Mouse (Mus musculus) liver, embryonic 14.5 days (tissue): ENCODE measurements around the gene Alkbh7. TPM values are rescaled to one million over a fixed set of nuclear protein-coding genes. Genes with fewer than 3 reads are reported as not detected.

Experiments
- ATAC-seq: fragments of 200-750 bp; cut with Nextera tagmentation; 2 replicates; pipeline ENCODE4 v1.8.0; 2017; ENCODE audit warnings: moderate number of reproducible peaks, mild to moderate bottlenecking, moderate library complexity; ENCODE audit not compliant: insufficient read depth
- DNase-seq, 3 experiments: peaks; one replicate each; pipeline ENCODE4 v3.0.0-alpha.2; 2012 to 2013; ENCODE audit warnings: low read depth in 3 of 3, low spot score in 3 of 3
- H3K27ac ChIP-seq: fragments of 300-500 bp; sonication (generic); 2 replicates; pipeline ENCODE4 v1.5.1; 2014; ENCODE audit warnings: moderate library complexity, mild to moderate bottlenecking, control low read depth, inconsistent platforms
- H3K27me3 ChIP-seq: fragments of 300-500 bp; sonication (generic); 2 replicates; pipeline ENCODE4 v1.6.1; 2014; ENCODE audit warnings: mild to moderate bottlenecking, low read length, moderate library complexity; ENCODE audit not compliant: control insufficient read depth, insufficient read depth
- H3K36me3 ChIP-seq: fragments of 300-500 bp; sonication (generic); replicated peaks from 2 replicates; pipeline ENCODE4 v1.6.1; 2014; ENCODE audit warnings: low read depth; ENCODE audit not compliant: control insufficient read depth, insufficient read depth
- H3K4me1 ChIP-seq, 2 experiments: fragments of 200-500 bp in 1 of 2; fragments of 300-500 bp in 1 of 2; sonication (generic) in 1 of 2; replicated peaks; 2 replicates each; pipeline ENCODE4 v1.6.1; 2012 to 2014; ENCODE audit warnings: antibody characterized with exemption in 1 of 2, inconsistent platforms in 1 of 2, low read length in 1 of 2; ENCODE audit not compliant: control insufficient read depth in 2 of 2, insufficient read depth in 2 of 2
- H3K4me2 ChIP-seq: fragments of 300-500 bp; sonication (generic); 2 replicates; pipeline ENCODE4 v1.6.1; 2014; ENCODE audit warnings: low read depth, mild to moderate bottlenecking, control low read depth, moderate library complexity
- H3K4me3 ChIP-seq, 2 experiments: fragments of 200-500 bp in 1 of 2; fragments of 300-500 bp in 1 of 2; sonication (generic) in 1 of 2; 2 replicates each; pipeline ENCODE4 v1.5.1; 2012 to 2014; ENCODE audit warnings: low read depth in 2 of 2, low read length in 2 of 2, mild to moderate bottlenecking in 2 of 2, control low read depth in 1 of 2, inconsistent platforms in 1 of 2, moderate library complexity in 1 of 2; ENCODE audit not compliant: insufficient read depth in 1 of 2
- H3K9ac ChIP-seq: fragments of 300-500 bp; sonication (generic); replicated peaks from 2 replicates; pipeline ENCODE4 v1.6.1; 2014; ENCODE audit warnings: mild to moderate bottlenecking, control low read depth, moderate library complexity
- H3K9me3 ChIP-seq: fragments of 300-500 bp; sonication (generic); 2 replicates; pipeline ENCODE4 v1.6.1; 2016; ENCODE audit warnings: low read length, mixed read lengths; ENCODE audit not compliant: control insufficient read depth
- CTCF ChIP-seq: IDR thresholded peaks from 2 replicates; pipeline ENCODE4 v1.5.1; 2016; ENCODE audit warnings: antibody characterized with exemption, low read depth, control low read depth
- EP300 ChIP-seq: IDR thresholded peaks from 2 replicates; pipeline ENCODE4 v1.6.1; 2016; ENCODE audit warnings: antibody characterized with exemption, low read depth
- WGBS: fragments of 180-500 bp; shearing (Covaris S2); extraction: QIAGEN DNeasy Blood & Tissue Kit; methylation state at CpG from one replicate; pipeline ENCODE4 v1.1.7; 2014; ENCODE audit not compliant: insufficient replicate concordance; 5-methylcytosine and 5-hydroxymethylcytosine counted together
- polyA plus RNA-seq, 2 experiments: library from polyadenylated mRNA; depleted of rRNA in 1 of 2; stranded (reverse) in 1 of 2; unstranded in 1 of 2; fragments of >200 nt; fragmentation: Nextera tagmentation in 1 of 2; extraction: Ambion mirVana in 1 of 2; gene quantifications; 2 replicates each; pipeline versions ENCODE4 v1.2.1 to v1.2.3; 2012 to 2014

The Alkbh7 gene
- polyA plus RNA-seq (2012; rRNA removed) (12.0 and 12.1 TPM in 2 replicates), polyA plus RNA-seq (2014; fragmentation: Nextera tagmentation; extraction: Ambion mirVana) (15.4 and 19.4 TPM in 2 replicates)

GRCm38 (mm10) chr17:56997029-56997667 is at the start of gene Alkbh7:
Alkbh7 (plus strand) TSS chr17:56997339.
- DNase-seq (peak; percentile 99), ATAC-seq (peak; percentile 100)
- H3K9me3 ChIP-seq, result no peaks in the 10 kb centered on the region
- peaks cover 19% of the 10 kb centered on the region for H3K36me3 ChIP-seq
- under 1% methylated on average over 38 of the region's 38 CpGs for WGBS
- H3K9ac ChIP-seq, result peak within 1 kb of the TSS; percentile 58
- peak within 1 kb of the TSS; percentile 20; the same call in 1 of the 2 replicates for H3K27ac ChIP-seq
- H3K4me3 ChIP-seq, result peak within 1 kb of the TSS; percentile 69 to 87
- no peaks in the 10 kb centered on the region for H3K27me3 ChIP-seq
- no peak for TF ChIP-seq EP300
- peak; percentile 96 for TF ChIP-seq CTCF
- peak within 1 kb of the TSS; percentile 90 for H3K4me2 ChIP-seq
- H3K4me1 ChIP-seq, result peaks cover 3 to 8% of the 10 kb centered on the region in 2 experiments; a peak in 3 of 4 replicates

GRCm38 (mm10) chr17:56950915-56951314 is 46.2 kb upstream of the Alkbh7 start:
- ATAC-seq (no peak), DNase-seq (peak in 2 of 3 experiments; percentile 42 to 43)
- Histone ChIP-seq H3K4me1 (0 out of 4 replicates have a peak, but pooled peaks cover 0 to 3% of the 10 kb centered on the region in 2 experiments), H3K36me3 (no peaks in the 10 kb centered on the region), H3K4me2 (no peak overlapping the region), H3K27me3 (no peaks in the 10 kb centered on the region), H3K9ac (no peak overlapping the region), H3K9me3 (no peaks in the 10 kb centered on the region), H3K4me3 (no peak overlapping the region), H3K27ac (no peak overlapping the region)
- 8% methylated on average over 3 of the region's 3 CpGs for WGBS
- peak; percentile 94 for TF ChIP-seq CTCF
- no peak for TF ChIP-seq EP300

- ATAC-seq (no peak), DNase-seq (no peak)
- no peaks in the 10 kb centered on the region for H3K9me3 ChIP-seq
- H3K27ac ChIP-seq, result no peak overlapping the region
- no peak overlapping the region for H3K4me2 ChIP-seq
- H3K4me1 ChIP-seq, result peaks cover 4 to 9% of the 10 kb centered on the region in 2 experiments
- no peak overlapping the region for H3K9ac ChIP-seq
- TF ChIP-seq EP300 (no peak), CTCF (no peak)
- no peaks in the 10 kb centered on the region for H3K27me3 ChIP-seq
- WGBS, result 53% methylated on average over 1 of the region's 1 CpGs
- no peak overlapping the region for H3K4me3 ChIP-seq
- H3K36me3 ChIP-seq, result no peaks in the 10 kb centered on the region
These were observed 44.5 kb upstream of the Alkbh7 start for GRCm38 (mm10) chr17:56952639-56953038.

- no peak for DNase-seq
- 55% methylated on average over 7 of the region's 7 CpGs for WGBS
- H3K27me3 ChIP-seq, result no peaks in the 10 kb centered on the region
These were observed 42.3 kb upstream of the Alkbh7 start for GRCm38 (mm10) chr17:56954871-56955270.

GRCm38 (mm10) chr17:56957763-56958429 is 39.2 kb upstream of the Alkbh7 start:
- peak overlapping the region; percentile 41 for H3K4me2 ChIP-seq
- peak; percentile 59 to 68 (median 67) for DNase-seq
- WGBS, result 8% methylated on average over 11 of the region's 11 CpGs
- ATAC-seq, result peak; percentile 98
- H3K9ac ChIP-seq, result no peak overlapping the region
- H3K27ac ChIP-seq, result peak overlapping the region; percentile 12; the same call in 1 of the 2 replicates
- peaks cover 13 to 18% of the 10 kb centered on the region in 2 experiments for H3K4me1 ChIP-seq
- no peaks in the 10 kb centered on the region for H3K36me3 ChIP-seq
- TF ChIP-seq EP300 (no peak), CTCF (no peak)
- H3K9me3 ChIP-seq, result no peaks in the 10 kb centered on the region
- H3K27me3 ChIP-seq, result no peaks in the 10 kb centered on the region
- no peak overlapping the region for H3K4me3 ChIP-seq

More at GRCm38 (mm10) chr17:56954871-56955270, 42.3 kb upstream of the Alkbh7 start:
- H3K4me3 ChIP-seq, result no peak overlapping the region
- no peaks in the 10 kb centered on the region for H3K9me3 ChIP-seq
- H3K4me2 ChIP-seq, result no peak overlapping the region
- H3K27ac ChIP-seq, result no peak overlapping the region
- no peak overlapping the region; the same call in 1 of the 2 replicates for H3K9ac ChIP-seq
- ATAC-seq, result no peak
- peaks cover 13 to 18% of the 10 kb centered on the region in 2 experiments for H3K4me1 ChIP-seq
- H3K36me3 ChIP-seq, result no peaks in the 10 kb centered on the region
- no peak for TF ChIP-seq CTCF
- no peak for TF ChIP-seq EP300
